Mouse (Mus musculus) limb, embryonic 10.5 days (tissue): ENCODE measurements around the gene Cryba4. TPM values are rescaled to one million over a fixed set of nuclear protein-coding genes. Genes with fewer than 3 reads are reported as not detected.
A peak's percentile ranks its signal among the peaks of the same experiment; 100 is the strongest.

ENCODE experiments used
- DNase-seq: peaks from one replicate; pipeline ENCODE4 v3.0.0-alpha.2; 2017; ENCODE audit warnings: low spot score
- H3K27ac ChIP-seq: fragments of 300-500 bp; sonication (generic); 2 replicates; pipeline ENCODE4 v1.5.1; 2016; ENCODE audit warnings: mild to moderate bottlenecking
- H3K27me3 ChIP-seq: fragments of 300-500 bp; sonication (generic); 2 replicates; pipeline ENCODE4 v1.6.1; 2016; ENCODE audit warnings: low read depth, mild to moderate bottlenecking; ENCODE audit not compliant: poor library complexity, severe bottlenecking
- H3K36me3 ChIP-seq: fragments of 300-500 bp; sonication (generic); 2 replicates; pipeline ENCODE4 v1.6.1; 2016; ENCODE audit warnings: mild to moderate bottlenecking, moderate library complexity
- H3K4me1 ChIP-seq: fragments of 300-500 bp; sonication (generic); 2 replicates; pipeline ENCODE4 v1.6.1; 2016
- H3K4me3 ChIP-seq: fragments of 300-500 bp; sonication (generic); 2 replicates; pipeline ENCODE4 v1.5.1; 2016; ENCODE audit warnings: mild to moderate bottlenecking, moderate library complexity
- H3K9me3 ChIP-seq: fragments of 300-500 bp; sonication (generic); replicated peaks from 2 replicates; pipeline ENCODE4 v1.6.1; 2016; ENCODE audit warnings: mild to moderate bottlenecking
- WGBS: fragments of 180-500 bp; shearing (Covaris S2); methylation state at CpG from one replicate; pipeline ENCODE4 v1.1.7; 2016; 5-methylcytosine and 5-hydroxymethylcytosine counted together
- polyA plus RNA-seq: library from polyadenylated mRNA; unstranded; fragments of >200 nt; fragmentation: Nextera tagmentation; extraction: Ambion mirVana; gene quantifications from 2 replicates; pipeline ENCODE4 v1.2.1, GENCODE M21; 2016

Gene Cryba4
- polyA plus RNA-seq, 1 experiment from 2014 or later = 0.46 TPM

DNA sequence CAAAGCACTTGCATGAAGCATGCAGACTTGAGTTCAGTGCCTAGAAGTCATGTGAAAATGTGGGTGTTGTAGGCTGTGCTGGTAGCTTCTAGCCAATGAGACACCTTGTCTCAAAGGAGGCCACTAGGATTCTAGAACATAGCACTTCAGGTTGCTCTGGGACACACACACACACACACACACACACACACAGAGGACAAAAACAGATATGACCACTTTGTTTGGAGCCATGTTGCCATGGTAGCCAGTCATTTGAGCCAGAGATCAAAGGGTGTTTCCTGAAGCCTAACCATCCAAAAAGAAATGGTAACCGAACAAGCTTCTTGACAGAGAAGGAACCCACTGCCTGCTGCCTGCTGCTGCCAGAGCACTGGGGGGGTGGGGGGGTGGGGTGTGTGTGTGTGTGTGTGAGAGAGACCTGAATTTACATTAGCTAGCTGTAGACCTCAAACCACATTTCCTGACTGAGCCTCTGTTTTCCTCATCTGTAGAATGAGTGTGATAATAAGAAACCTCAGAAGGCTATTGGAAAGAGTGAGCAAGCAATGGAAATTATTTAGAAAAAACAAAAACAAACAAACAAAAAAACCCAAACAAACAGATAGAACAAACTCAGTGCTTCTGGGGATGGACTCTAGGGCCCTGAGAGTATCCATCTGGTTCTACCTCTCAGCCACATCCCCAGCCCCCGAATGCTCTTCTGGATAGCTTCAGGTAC is 21.6 kb upstream of the Cryba4 start:
- Histone ChIP-seq H3K27me3 (peaks cover 24% of the 10 kb centered on the region), H3K9me3 (no peaks in the 10 kb centered on the region), H3K36me3 (no peaks in the 10 kb centered on the region), H3K27ac (no peak overlapping the region), H3K4me3 (no peak overlapping the region), H3K4me1 (peaks cover 46% of the 10 kb centered on the region)
- no peak for DNase-seq
- 48% methylated on average over 2 of the region's 2 CpGs for WGBS

GRCm38 (mm10) chr5:112272934-112273333 is 20.6 kb upstream of the Cryba4 start:
- no peaks in the 10 kb centered on the region for H3K9me3 ChIP-seq
- H3K4me1 ChIP-seq = peaks cover 38% of the 10 kb centered on the region
- 74% methylated on average over 2 of the region's 2 CpGs for WGBS
- no peaks in the 10 kb centered on the region for H3K36me3 ChIP-seq
- no peak overlapping the region for H3K27ac ChIP-seq
- H3K4me3 ChIP-seq = no peak overlapping the region
- no peak for DNase-seq
- H3K27me3 ChIP-seq = peaks cover 34% of the 10 kb centered on the region

- no peak overlapping the region for H3K27ac ChIP-seq
- no peak for DNase-seq
- peaks cover 47% of the 10 kb centered on the region for H3K27me3 ChIP-seq
- H3K9me3 ChIP-seq = no peaks in the 10 kb centered on the region
- no peaks in the 10 kb centered on the region for H3K36me3 ChIP-seq
- 73% methylated on average over 24 of the region's 24 CpGs for WGBS
- H3K4me1 ChIP-seq = peaks cover 27% of the 10 kb centered on the region
- H3K4me3 ChIP-seq = no peak overlapping the region
Measured at GRCm38 (mm10) chr5:112270764-112271541, 18.6 kb upstream of the Cryba4 start.

GRCm38 (mm10) chr5:112266011-112266777 is 13.9 kb upstream of the Cryba4 start:
- H3K27ac ChIP-seq = peak overlapping the region; percentile 14; the same call in 1 of the 2 replicates
- H3K4me3 ChIP-seq = peak overlapping the region; percentile 15
- no peak for DNase-seq
- H3K4me1 ChIP-seq = peaks cover 18% of the 10 kb centered on the region
- H3K27me3 ChIP-seq = peaks cover 52% of the 10 kb centered on the region
- no peaks in the 10 kb centered on the region for H3K36me3 ChIP-seq
- H3K9me3 ChIP-seq = no peaks in the 10 kb centered on the region
- WGBS = 58% methylated on average over 9 of the region's 9 CpGs

GRCm38 (mm10) chr5:112265515-112265914 is 13.2 kb upstream of the Cryba4 start:
- H3K4me3 ChIP-seq = peak overlapping the region; percentile 15
- peaks cover 52% of the 10 kb centered on the region for H3K27me3 ChIP-seq
- peak; percentile 59 for DNase-seq
- no peaks in the 10 kb centered on the region for H3K9me3 ChIP-seq
- H3K27ac ChIP-seq = peak overlapping the region; percentile 14; the same call in 1 of the 2 replicates
- H3K4me1 ChIP-seq = peaks cover 17% of the 10 kb centered on the region
- WGBS = 9% methylated on average over 10 of the region's 10 CpGs
- H3K36me3 ChIP-seq = no peaks in the 10 kb centered on the region

GRCm38 (mm10) chr5:112265110-112265509 is 12.8 kb upstream of the Cryba4 start:
- WGBS = 88% methylated on average over 5 of the region's 5 CpGs
- H3K27me3 ChIP-seq = peaks cover 52% of the 10 kb centered on the region
- DNase-seq = no peak
- no peak overlapping the region for H3K4me3 ChIP-seq
- peak overlapping the region; percentile 14; the same call in 1 of the 2 replicates for H3K27ac ChIP-seq
- no peaks in the 10 kb centered on the region for H3K9me3 ChIP-seq
- no peaks in the 10 kb centered on the region for H3K36me3 ChIP-seq
- H3K4me1 ChIP-seq = peaks cover 17% of the 10 kb centered on the region

GRCm38 (mm10) chr5:112264099-112264498 is 11.8 kb upstream of the Cryba4 start:
- no peak for DNase-seq
- no peaks in the 10 kb centered on the region for H3K9me3 ChIP-seq
- no peak overlapping the region for H3K4me3 ChIP-seq
- H3K27ac ChIP-seq = no peak overlapping the region
- peaks cover 13% of the 10 kb centered on the region for H3K4me1 ChIP-seq
- H3K27me3 ChIP-seq = peaks cover 46% of the 10 kb centered on the region
- no peaks in the 10 kb centered on the region for H3K36me3 ChIP-seq
- 89% methylated on average over 7 of the region's 7 CpGs for whole genome bisulfite sequencing

DNA sequence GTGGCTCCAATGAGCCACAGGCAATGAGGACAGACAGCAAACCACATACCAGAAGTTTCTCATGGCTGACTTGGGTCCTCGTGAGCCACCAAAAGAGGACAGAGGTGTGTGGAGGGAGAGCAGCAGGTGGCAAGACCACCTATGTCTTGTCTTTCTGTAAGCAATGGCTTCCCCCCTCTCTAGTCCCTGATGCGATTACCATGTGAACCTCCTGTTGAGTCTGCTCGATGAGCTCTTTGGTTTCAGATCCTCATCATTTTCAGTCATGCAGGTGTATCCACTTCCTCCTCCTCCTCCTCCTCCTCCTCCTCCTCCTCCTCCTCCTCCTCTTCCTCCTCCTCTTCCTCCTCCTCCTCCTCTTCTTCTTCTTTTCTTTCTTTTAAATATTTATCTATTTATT is 8.5 kb upstream of the Cryba4 start:
- H3K4me1 ChIP-seq = peaks cover 37% of the 10 kb centered on the region
- H3K9me3 ChIP-seq = no peaks in the 10 kb centered on the region
- H3K27me3 ChIP-seq = peaks cover 23% of the 10 kb centered on the region; the same call in 1 of the 2 replicates
- H3K27ac ChIP-seq = no peak overlapping the region
- DNase-seq = no peak
- no peaks in the 10 kb centered on the region for H3K36me3 ChIP-seq
- WGBS = 87% methylated on average over 3 of the region's 3 CpGs
- H3K4me3 ChIP-seq = no peak overlapping the region

GRCm38 (mm10) chr5:112259862-112260650 is 7.7 kb upstream of the Cryba4 start:
- Histone ChIP-seq H3K27ac (no peak overlapping the region), H3K4me3 (no peak overlapping the region), H3K27me3 (peaks cover 30% of the 10 kb centered on the region; the same call in 1 of the 2 replicates), H3K36me3 (no peaks in the 10 kb centered on the region), H3K4me1 (peaks cover 37% of the 10 kb centered on the region), H3K9me3 (no peaks in the 10 kb centered on the region)
- DNase-seq = no peak
- 90% methylated on average over 16 of the region's 16 CpGs for WGBS

GRCm38 (mm10) chr5:112257896-112258295 is 5.6 kb upstream of the Cryba4 start:
- 64% methylated on average over 3 of the region's 3 CpGs for WGBS
- peaks cover 48% of the 10 kb centered on the region for H3K4me1 ChIP-seq
- H3K27ac ChIP-seq = 0 out of 2 replicates have a peak overlapping the region, but pooled peaks have one; percentile 7
- H3K4me3 ChIP-seq = no peak overlapping the region
- peak; percentile 47 for DNase-seq
- H3K36me3 ChIP-seq = no peaks in the 10 kb centered on the region
- H3K9me3 ChIP-seq = no peaks in the 10 kb centered on the region
- peaks cover 31% of the 10 kb centered on the region; the same call in 1 of the 2 replicates for H3K27me3 ChIP-seq

- H3K27me3 ChIP-seq = peaks cover 31% of the 10 kb centered on the region; the same call in 1 of the 2 replicates
- H3K27ac ChIP-seq = peak overlapping the region; percentile 54; the same call in 1 of the 2 replicates
- no peak overlapping the region for H3K4me3 ChIP-seq
- H3K4me1 ChIP-seq = peaks cover 49% of the 10 kb centered on the region
- no peaks in the 10 kb centered on the region for H3K36me3 ChIP-seq
- H3K9me3 ChIP-seq = no peaks in the 10 kb centered on the region
- no peak for DNase-seq
- 81% methylated on average over 9 of the region's 9 CpGs for WGBS
Measured at GRCm38 (mm10) chr5:112256457-112256856, 4.1 kb upstream of the Cryba4 start.

DNA sequence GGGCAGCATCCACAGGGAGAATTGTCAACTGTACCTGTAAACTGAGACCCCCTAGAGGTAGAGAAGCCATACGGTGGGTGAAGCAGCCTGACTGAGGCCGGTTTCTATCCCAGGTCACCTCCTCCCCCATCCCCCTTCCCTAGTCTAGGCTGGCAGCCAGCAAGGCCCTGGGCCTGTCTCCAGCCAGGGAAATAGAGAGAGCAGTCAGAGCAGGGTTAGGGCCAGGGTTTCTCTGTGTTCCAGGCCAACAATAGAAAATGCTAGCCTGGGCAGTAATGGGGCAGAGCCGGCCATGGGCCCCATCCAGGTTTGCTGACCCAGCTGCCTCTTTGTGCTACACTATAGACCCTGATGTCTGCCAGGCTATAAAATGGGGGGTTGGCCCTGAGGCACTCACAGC is 3.1 kb upstream of the Cryba4 start, which contains the start of gene Crybb1:
Gene Crybb1 (plus strand): TSS at position 390 of the 400 bp plus-strand sequence.
- Histone ChIP-seq H3K36me3 (no peaks in the 10 kb centered on the region), H3K4me1 (peaks cover 49% of the 10 kb centered on the region), H3K9me3 (no peaks in the 10 kb centered on the region), H3K4me3 (no peak within 1 kb of the TSS), H3K27me3 (peaks cover 32% of the 10 kb centered on the region; the same call in 1 of the 2 replicates), H3K27ac (peak within 1 kb of the TSS; percentile 54; the same call in 1 of the 2 replicates)
- DNase-seq = no peak
- 70% methylated on average over 3 of the region's 3 CpGs for WGBS
